Mouse (Mus musculus) cerebral cortex, adult 2 months (tissue): ENCODE results near the gene Mrpl12.

Experiments used
- WGBS: fragments of 180-500 bp; shearing (Covaris S2); methylation state at CpG from one replicate; pipeline ENCODE4 v1.1.7; 2018; 5-methylcytosine and 5-hydroxymethylcytosine counted together

Gene Mrpl12

GRCm38 (mm10) chr11:120484265-120484981 lies at the start of gene Mrpl12:
TSS of gene Mrpl12 (plus strand) at chr11:120484613.
- WGBS = under 1% methylated on average over 60 of the region's 60 CpGs

GRCm38 (mm10) chr11:120437152-120437856 lies 47.1 kb upstream of the Mrpl12 start, which contains the start of gene Nploc4:
TSS of gene Nploc4 (minus strand) at chr11:120437708.
- WGBS = under 1% methylated on average over 75 of the region's 77 CpGs

- WGBS = 22% methylated on average over 12 of the region's 12 CpGs
These were observed 46.5 kb upstream of the Mrpl12 start for GRCm38 (mm10) chr11:120437857-120438385.

- 91% methylated on average over 3 of the region's 3 CpGs for WGBS
These were observed 42.1 kb upstream of the Mrpl12 start, which contains the start of gene Tspan10 for GRCm38 (mm10) chr11:120442344-120442743. TSS of gene Tspan10 (plus strand) at chr11:120442644.

GRCm38 (mm10) chr11:120442765-120443280 lies 41.6 kb upstream of the Mrpl12 start:
- WGBS = 91% methylated on average over 3 of the region's 3 CpGs

GRCm38 (mm10) chr11:120444106-120444505 lies 40.3 kb upstream of the Mrpl12 start:
- WGBS = 77% methylated on average over 6 of the region's 6 CpGs

- WGBS = 77% methylated on average over 3 of the region's 3 CpGs
These were observed 38.9 kb upstream of the Mrpl12 start for GRCm38 (mm10) chr11:120445475-120445874.

- WGBS = 89% methylated on average over 7 of the region's 7 CpGs
These were observed 37.2 kb upstream of the Mrpl12 start for GRCm38 (mm10) chr11:120447179-120447578.

GRCm38 (mm10) chr11:120452246-120452645 lies 32.2 kb upstream of the Mrpl12 start:
- 83% methylated on average over 3 of the region's 3 CpGs for WGBS

- 91% methylated on average over 4 of the region's 4 CpGs for WGBS
These were observed 31.1 kb upstream of the Mrpl12 start, which contains the start of gene Pde6g for GRCm38 (mm10) chr11:120453306-120453705. TSS of gene Pde6g (minus strand) at chr11:120453500.

GRCm38 (mm10) chr11:120454965-120455364 lies 29.4 kb upstream of the Mrpl12 start:
- WGBS = 79% methylated on average over 4 of the region's 4 CpGs

- WGBS = 95% methylated on average over 7 of the region's 7 CpGs
These were observed 29.0 kb upstream of the Mrpl12 start for GRCm38 (mm10) chr11:120455413-120455812.

- WGBS = 22% methylated on average over 14 of the region's 14 CpGs
These were observed 27.0 kb upstream of the Mrpl12 start for GRCm38 (mm10) chr11:120457370-120457769.

GRCm38 (mm10) chr11:120457772-120458751 lies 26.4 kb upstream of the Mrpl12 start, which contains the start of the genes Oxld1 and Ccdc137:
TSS of gene Oxld1 (minus strand) at chr11:120458068.
TSS of gene Ccdc137 (plus strand) at chr11:120458115.
- 2% methylated on average over 62 of the region's 62 CpGs for WGBS

GRCm38 (mm10) chr11:120458847-120459597 lies 25.4 kb upstream of the Mrpl12 start:
- WGBS = 59% methylated on average over 6 of the region's 6 CpGs

GRCm38 (mm10) chr11:120463536-120463935 lies 20.9 kb upstream of the Mrpl12 start:
- WGBS = 90% methylated on average over 2 of the region's 2 CpGs

- 78% methylated on average over 5 of the region's 5 CpGs for WGBS
These were observed 20.0 kb upstream of the Mrpl12 start for GRCm38 (mm10) chr11:120464365-120464764.

GRCm38 (mm10) chr11:120465521-120465920 lies 18.9 kb upstream of the Mrpl12 start:
- WGBS = 75% methylated on average over 4 of the region's 4 CpGs

- WGBS = under 1% methylated on average over 54 of the region's 54 CpGs
These were observed 17.2 kb upstream of the Mrpl12 start, which contains the start of gene Arl16 for GRCm38 (mm10) chr11:120467051-120467735. TSS of gene Arl16 (minus strand) at chr11:120467607.

- WGBS = under 1% methylated on average over 33 of the region's 33 CpGs
These were observed 16.7 kb upstream of the Mrpl12 start for GRCm38 (mm10) chr11:120467736-120468092.
